Mouse (Mus musculus): ENCODE results near the gene Pitx3.

- TF ChIP-seq POLR2A (IDR thresholded peaks at IDR 0.05; ENCODE audit: insufficient read depth, low read depth, low read length) (no peak), CTCF (IDR thresholded peaks at IDR 0.05; ENCODE audit: insufficient read depth, low read depth, low read length) (no peak)
Measured at GRCm38 (mm10) chr19:46147511-46148371, at the start of gene Pitx3.
